Mouse (Mus musculus): ENCODE results near the gene Stx2.

The Stx2 gene

GRCm38 (mm10) chr5:128952291-128953195, 55.8 kb downstream of the Stx2 start:
- DNase-seq: peak; percentile 20 to 29

- no peak for DNase-seq
Measured at GRCm38 (mm10) chr5:128951472-128951871, 56.9 kb downstream of the Stx2 start.

- DNase-seq: peak; percentile 39 to 47
Measured at GRCm38 (mm10) chr5:128947093-128947492, 61.3 kb downstream of the Stx2 start.

GRCm38 (mm10) chr5:128940436-128940835, 67.9 kb downstream of the Stx2 start:
- no peak for DNase-seq

- DNase-seq: peak; percentile 95 to 97
Measured at GRCm38 (mm10) chr5:128935359-128935899, 72.9 kb downstream of the Stx2 start.
